In genomic region chr3:146405213-146406006, GRCm38 (mm10) we compare ENCODE assay signal across 8 mouse cellular contexts. TPM values are rescaled to one million over a fixed set of nuclear protein-coding genes. Genes with fewer than 3 reads are reported as not detected.
DNase-seq lines count a peak whose midpoint lies in the region; ATAC-seq lines count a peak whose summit lies in the region.

No protein-coding gene starts in this region.

- H3K9me3 ChIP-seq in kidney, embryonic 15.5 days (replicated peaks): peaks cover 5% of the 10 kb centered on the region; the same call in 1 of the 2 replicates
- H3K9me3 ChIP-seq in hindbrain, embryonic 10.5 days: peaks cover 9% of the 10 kb centered on the region; the same call in 1 of the 2 replicates

- ATAC-seq in kidney, embryonic 15.5 days (replicated peaks; ENCODE audit: low FRiP score): peak; percentile 15; the same call in 1 of the 2 replicates
- peak; percentile 83 for ATAC-seq in megakaryocyte-erythroid progenitor cell, adult 5-6 weeks (replicated peaks; ENCODE audit: low FRiP score, low TSS enrichment, poor library complexity, severe bottlenecking)

- peak overlapping the region; percentile 78 for H3K27ac ChIP-seq in kidney, embryonic 15.5 days
- no peak overlapping the region for H3K27ac ChIP-seq in brown adipose tissue, adult 24 weeks (replicated peaks; ENCODE audit: low read depth, low read length)
- H3K27ac ChIP-seq in hindbrain, embryonic 10.5 days: peak overlapping the region; percentile 95

- H3K4me3 ChIP-seq in kidney, embryonic 15.5 days (replicated peaks): peak overlapping the region; percentile 94
- peak overlapping the region; percentile 88 for H3K4me3 ChIP-seq in brown adipose tissue, adult 24 weeks (ENCODE audit: insufficient read depth, low read depth, low read length)
- H3K4me3 ChIP-seq in hindbrain, embryonic 10.5 days: peak overlapping the region; percentile 95

- DNase-seq in kidney, adult 8-10 months: no peak
- no peak for DNase-seq in hindbrain, embryonic 10.5 days (ENCODE audit: low spot score)
- DNase-seq in B cell, adult 2 months: no peak
- no peak for DNase-seq in right cerebral cortex, postnatal 14 days
- DNase-seq in adrenal gland, adult (ENCODE audit: inconsistent age in 2 of 2, low spot score in 1 of 2): no peak

- H3K9ac ChIP-seq in kidney, embryonic 15.5 days: peak overlapping the region; percentile 94

- H3K27me3 ChIP-seq in kidney, embryonic 15.5 days: no peaks in the 10 kb centered on the region
- H3K27me3 ChIP-seq in hindbrain, embryonic 10.5 days (ENCODE audit: insufficient read depth, poor library complexity, severe bottlenecking): peaks cover 7% of the 10 kb centered on the region; the same call in 1 of the 2 replicates

- H3K4me1 ChIP-seq in kidney, embryonic 15.5 days: peaks cover 36% of the 10 kb centered on the region
- H3K4me1 ChIP-seq in brown adipose tissue, adult 24 weeks (ENCODE audit: control insufficient read depth, insufficient read depth, insufficient read length, low read length): 0 out of 2 replicates have a peak, but pooled peaks cover 2% of the 10 kb centered on the region
- H3K4me1 ChIP-seq in hindbrain, embryonic 10.5 days (replicated peaks): peaks cover 39% of the 10 kb centered on the region

- H3K4me2 ChIP-seq in kidney, embryonic 15.5 days: peak overlapping the region; percentile 94

- 18% methylated on average over 18 of the region's 18 CpGs for WGBS in kidney, embryonic 15.5 days
- 42% methylated on average over 18 of the region's 18 CpGs for WGBS in hindbrain, embryonic 10.5 days

- H3K36me3 ChIP-seq in kidney, embryonic 15.5 days: no peaks in the 10 kb centered on the region
- H3K36me3 ChIP-seq in hindbrain, embryonic 10.5 days: peaks cover 3% of the 10 kb centered on the region; the same call in 1 of the 2 replicates

RNA-seq across cellular contexts. Expression of gene Ssx2ip, which starts 1.0 kb away (rescaled TPM):
- 23.7 and 24.2 TPM in 2 replicates for polyA plus RNA-seq in kidney, embryonic 15.5 days (2015; fragmentation: Nextera tagmentation; extraction: Ambion mirVana)
- polyA plus RNA-seq in brown adipose tissue, adult 24 weeks (2012; ENCODE audit: insufficient read depth, insufficient read length, missing spikeins): 4.0 and 8.6 TPM in 2 replicates
- 20.2 and 26.0 TPM in 2 replicates for polyA plus RNA-seq in hindbrain, embryonic 10.5 days (2016; fragmentation: Nextera tagmentation; extraction: Ambion mirVana)
- 45.3 and 50.0 TPM in 2 replicates for total RNA-seq in megakaryocyte-erythroid progenitor cell, adult 5-6 weeks (2014; fragmentation: Nextera tagmentation)
- total RNA-seq in megakaryocyte-erythroid progenitor cell, adult 5-6 weeks (2017): 69.2 and 73.8 TPM in 2 replicates

RNA-seq across cellular contexts. Expression of gene Ctbs, which starts 44.2 kb away (rescaled TPM):
- 12.2 and 12.9 TPM in 2 replicates for polyA plus RNA-seq in kidney, embryonic 15.5 days (2015; fragmentation: Nextera tagmentation; extraction: Ambion mirVana)
- 4.9 and 5.0 TPM in 2 replicates for polyA plus RNA-seq in brown adipose tissue, adult 24 weeks (2012; ENCODE audit: insufficient read depth, insufficient read length, missing spikeins)
- 4.3 and 5.6 TPM in 2 replicates for polyA plus RNA-seq in hindbrain, embryonic 10.5 days (2016; fragmentation: Nextera tagmentation; extraction: Ambion mirVana)
- 2.9 and 5.0 TPM in 2 replicates for total RNA-seq in megakaryocyte-erythroid progenitor cell, adult 5-6 weeks (2014; fragmentation: Nextera tagmentation)
- 7.0 and 13.1 TPM in 2 replicates for total RNA-seq in megakaryocyte-erythroid progenitor cell, adult 5-6 weeks (2017)
